Mouse (Mus musculus) ovary, adult 18-20 months (tissue): ENCODE results near the gene Diras1.
A peak's percentile ranks its signal among the peaks of the same experiment; 100 is the strongest.
"Not testable (repeated sequence)": the region's sequence is repeated elsewhere in the genome, so short reads cannot be mapped to it uniquely, and the experiment has no call there.

Source experiments
- DNase-seq: peaks from one replicate; pipeline ENCODE4 v3.0.0; 2022; ENCODE audit warnings: low spot score, mixed read lengths

The Diras1 gene

DNA sequence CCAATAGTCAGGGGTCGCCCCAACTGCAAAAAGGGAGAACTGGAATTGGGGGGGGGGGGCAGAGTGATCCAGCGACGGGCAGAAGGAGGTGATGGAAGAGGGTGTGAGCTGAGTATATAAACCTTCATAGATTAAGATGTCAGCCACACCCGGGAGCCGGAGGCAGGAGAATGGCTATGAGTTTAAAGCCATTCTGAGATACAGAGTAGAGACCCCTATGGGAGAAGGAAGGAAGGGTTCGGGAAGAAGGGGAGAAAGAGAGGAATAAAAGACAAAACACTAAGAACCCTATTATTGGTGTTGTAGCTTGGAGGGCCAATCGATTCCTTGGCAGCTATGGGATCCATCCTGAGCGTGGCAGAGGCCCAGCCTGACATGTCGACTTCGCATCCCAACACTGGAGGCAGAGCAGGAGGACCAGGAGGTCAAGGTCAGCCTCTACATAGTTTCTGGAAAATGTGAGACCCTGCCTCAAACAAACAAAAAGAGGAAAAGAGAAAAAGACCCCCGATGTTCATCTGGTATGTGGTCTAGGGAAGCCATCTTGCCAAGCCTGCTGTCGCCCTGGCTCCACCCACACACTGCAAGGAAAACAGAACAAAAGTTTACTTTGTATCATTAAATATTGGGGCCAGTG, at the start of gene Diras1:
Gene Diras1, minus strand, starts transcription at position 24 of the 637 bp plus-strand sequence.
- no peak for DNase-seq

DNA sequence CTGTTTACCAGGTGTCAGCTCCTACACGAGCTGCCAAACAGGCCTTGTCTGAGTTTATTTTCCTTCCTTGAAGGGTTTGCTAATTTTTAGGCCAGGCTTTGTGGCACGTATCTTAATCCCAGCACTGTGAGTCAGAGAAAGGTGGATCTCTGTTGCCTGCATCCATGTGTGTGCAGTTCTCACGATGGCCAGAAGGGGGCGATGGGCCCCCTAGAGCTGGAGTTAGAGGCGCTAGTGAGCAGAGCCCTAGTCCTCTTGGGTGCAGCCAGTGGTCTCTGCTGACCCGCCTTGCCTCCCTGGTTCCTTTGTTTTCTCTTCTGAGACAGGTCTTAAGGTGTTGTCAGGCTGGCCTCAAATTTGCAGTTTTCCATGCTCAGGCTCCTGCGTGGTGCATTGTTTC, 48.0 kb upstream of the Diras1 start:
- DNase-seq = no peak

DNA sequence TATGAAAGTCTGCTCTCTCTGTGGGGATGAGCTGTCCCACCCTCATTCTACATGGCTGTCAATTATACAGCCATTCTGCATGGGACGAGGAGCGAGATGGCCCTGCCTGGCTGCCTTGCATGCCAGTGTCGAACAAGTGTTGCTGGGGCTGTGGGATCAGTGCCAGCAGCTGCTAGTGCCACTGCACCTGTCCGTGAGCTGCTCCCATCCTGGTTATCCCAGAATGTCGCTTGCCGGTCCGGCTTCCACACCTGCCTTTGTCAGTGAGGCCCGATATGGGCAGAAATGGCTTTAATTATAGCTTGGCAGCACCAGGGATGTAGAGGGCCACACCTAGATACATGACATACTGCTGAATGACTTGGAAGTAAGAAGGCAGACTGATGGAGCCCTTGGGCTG, 46.8 kb upstream of the Diras1 start:
- DNase-seq = no peak

DNA sequence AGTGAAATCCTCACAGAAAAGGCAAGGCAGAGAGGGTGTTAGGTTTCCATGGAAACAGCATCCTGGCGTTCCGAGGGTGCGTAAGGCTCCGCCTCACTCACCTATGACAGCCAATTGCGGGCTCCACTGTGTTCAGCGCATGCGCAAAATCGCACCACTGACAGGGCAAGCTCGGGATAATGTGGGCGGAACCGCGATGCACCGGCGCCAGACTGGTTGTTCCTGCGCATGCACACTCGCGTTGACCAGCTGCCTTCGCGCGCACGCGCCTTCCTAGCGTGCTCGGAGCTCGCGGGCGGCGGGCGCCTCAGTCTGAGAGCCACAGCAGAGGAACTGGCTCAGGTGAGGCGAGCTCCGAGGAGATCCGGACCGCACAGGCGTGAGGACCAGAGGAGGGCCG, 44.4 kb upstream of the Diras1 start, which contains the start of gene Thop1:
Gene Thop1, plus strand, starts transcription at position 200 of the 400 bp plus-strand sequence.
- DNase-seq = peak; percentile 97

GRCm38 (mm10) chr10:81068706-81069105, 43.2 kb upstream of the Diras1 start:
- DNase-seq = no peak

GRCm38 (mm10) chr10:81064519-81064918, 39.1 kb upstream of the Diras1 start:
- not testable (repeated sequence) for DNase-seq

DNA sequence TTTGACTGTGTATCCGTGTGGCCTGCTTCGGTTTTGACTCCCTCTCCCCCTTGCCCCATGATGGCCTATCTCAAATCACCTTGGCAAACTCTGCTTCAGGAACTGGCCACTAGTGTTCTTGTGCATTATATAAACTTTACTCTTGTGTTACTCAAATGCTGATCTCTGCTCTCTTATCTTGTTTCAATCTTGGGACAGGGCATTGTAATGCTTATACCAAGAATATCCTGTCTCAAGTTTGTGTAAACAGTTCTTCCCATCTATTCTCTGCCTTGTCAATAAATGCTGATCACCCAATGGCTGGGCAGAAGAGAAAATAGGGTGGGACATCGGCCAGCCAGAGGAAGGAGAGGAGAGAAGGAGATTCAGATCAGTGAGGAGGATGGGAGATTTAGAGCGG, 37.2 kb upstream of the Diras1 start:
- no peak for DNase-seq

- DNase-seq = peak; percentile 99
Observed at GRCm38 (mm10) chr10:81059603-81060543, 34.4 kb upstream of the Diras1 start, which contains the start of gene Sgta. Gene Sgta (minus strand): TSS chr10:81060181.

- DNase-seq = no peak
Observed at GRCm38 (mm10) chr10:81058896-81059295, 33.4 kb upstream of the Diras1 start.

DNA sequence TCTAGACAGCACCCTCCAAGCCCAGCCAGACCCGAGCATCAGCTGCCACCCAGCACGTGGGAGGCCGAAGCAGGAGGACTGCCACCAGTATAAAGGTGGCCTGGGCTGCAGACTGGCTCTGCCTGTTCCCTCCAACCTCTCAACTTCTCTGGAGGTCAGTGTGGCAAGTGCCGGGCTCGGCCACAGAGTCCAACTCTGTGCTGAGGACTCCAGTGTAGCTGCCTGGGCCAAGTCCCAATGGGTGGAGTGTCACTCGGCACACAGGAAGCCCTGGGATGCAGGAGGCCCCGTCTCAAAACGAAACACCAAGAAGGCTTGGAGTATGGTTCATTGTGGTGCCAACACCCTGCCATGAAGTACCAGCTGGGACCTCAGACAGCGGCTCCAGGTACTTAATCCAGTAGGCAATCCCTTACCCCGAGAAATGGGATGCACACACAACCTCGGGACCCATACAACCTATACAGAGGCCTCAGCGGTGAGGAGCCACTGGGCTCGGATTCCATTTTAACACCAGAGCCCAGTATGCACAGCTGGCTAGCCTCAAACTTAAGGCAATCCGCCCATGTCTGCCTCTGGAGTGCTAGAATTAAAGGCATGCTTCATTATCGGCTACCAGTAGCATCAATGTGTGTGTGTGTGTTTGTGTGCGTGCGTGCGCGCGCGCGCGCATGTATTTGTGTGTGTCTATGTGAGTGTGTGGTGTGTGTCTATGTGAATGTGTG, 32.1 kb upstream of the Diras1 start:
- DNase-seq = no peak

- not testable (repeated sequence) for DNase-seq
Observed at GRCm38 (mm10) chr10:81055802-81056340, 30.4 kb upstream of the Diras1 start.

DNA sequence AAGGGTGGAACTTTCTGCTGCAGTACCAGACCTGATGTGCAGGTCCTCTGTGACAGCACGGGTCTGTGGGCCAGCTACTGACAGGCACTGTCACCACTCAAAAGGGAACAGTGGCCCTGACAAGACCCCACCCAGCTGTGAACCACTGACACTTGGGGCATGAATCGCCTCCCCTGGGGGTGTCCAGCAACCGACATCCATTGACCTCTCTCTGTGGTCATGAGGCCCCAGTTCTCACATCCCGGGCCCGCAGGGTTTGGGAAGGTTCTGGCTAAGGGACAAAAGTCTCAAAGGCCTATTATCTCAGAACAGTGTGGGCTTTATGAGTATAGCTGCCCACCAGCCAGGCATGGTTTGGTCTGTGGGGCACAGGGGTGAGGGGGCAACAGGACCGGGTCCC, 29.7 kb upstream of the Diras1 start:
- DNase-seq = no peak

DNA sequence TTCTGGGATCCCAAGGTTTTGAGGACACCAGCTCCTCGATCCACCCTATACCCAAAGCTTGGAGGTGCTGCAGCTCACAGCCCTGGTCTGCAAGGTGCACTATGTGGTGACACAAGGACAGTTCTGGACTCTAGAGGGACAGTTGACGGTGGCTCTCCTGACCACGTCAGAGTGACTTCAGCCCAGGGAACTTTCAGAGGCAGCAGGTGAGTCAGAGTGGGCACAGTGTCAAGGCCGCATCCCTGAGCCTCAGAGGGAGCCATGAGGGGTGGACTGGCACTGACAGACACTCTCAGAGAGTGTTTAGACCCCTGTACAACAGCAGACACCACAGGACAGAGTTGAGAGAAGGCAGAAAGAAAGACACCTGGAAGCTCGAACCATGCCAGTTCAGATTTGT, 27.1 kb upstream of the Diras1 start:
- no peak for DNase-seq

- DNase-seq = no peak
Observed at GRCm38 (mm10) chr10:81051133-81051532, 25.7 kb upstream of the Diras1 start.

DNA sequence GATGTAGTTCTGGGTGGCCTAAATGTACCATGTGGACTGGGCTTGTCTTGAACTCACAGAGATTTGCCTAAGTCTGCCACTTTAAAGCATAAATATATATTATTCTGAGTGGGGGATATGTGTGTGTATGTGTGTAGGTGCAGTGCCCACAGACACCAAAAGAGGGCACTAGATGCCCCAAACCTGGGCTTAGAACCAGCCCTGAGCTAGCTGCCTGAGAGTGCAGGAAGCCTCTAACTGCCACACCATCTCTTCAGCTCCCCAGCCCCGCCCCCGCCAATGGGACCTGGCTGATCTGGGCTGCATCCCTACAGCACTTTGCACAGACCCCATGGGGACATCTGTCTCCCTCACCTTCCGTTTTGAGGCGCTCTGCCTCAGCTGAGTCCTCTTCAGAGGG, 25.2 kb upstream of the Diras1 start:
- DNase-seq = no peak

DNA sequence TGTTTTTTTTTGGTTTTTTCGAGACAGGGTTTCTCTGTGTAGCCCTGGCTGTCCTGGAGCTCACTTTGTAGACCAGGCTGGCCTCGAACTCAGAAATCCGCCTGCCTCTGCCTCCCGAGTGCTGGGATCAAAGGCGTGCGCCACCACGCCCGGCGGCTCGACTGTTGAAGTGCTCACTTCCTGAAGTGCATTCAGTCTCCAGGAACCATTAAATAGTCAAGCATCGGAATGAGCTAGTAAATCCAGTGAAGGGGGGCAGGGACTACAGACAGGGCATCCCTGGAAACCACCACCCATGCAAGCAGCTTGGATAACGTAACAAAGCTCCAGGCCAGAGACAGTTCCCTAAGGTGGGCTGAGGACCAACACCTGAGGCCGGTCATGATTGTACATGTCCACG, 19.8 kb upstream of the Diras1 start:
- not testable (repeated sequence) for DNase-seq

DNA sequence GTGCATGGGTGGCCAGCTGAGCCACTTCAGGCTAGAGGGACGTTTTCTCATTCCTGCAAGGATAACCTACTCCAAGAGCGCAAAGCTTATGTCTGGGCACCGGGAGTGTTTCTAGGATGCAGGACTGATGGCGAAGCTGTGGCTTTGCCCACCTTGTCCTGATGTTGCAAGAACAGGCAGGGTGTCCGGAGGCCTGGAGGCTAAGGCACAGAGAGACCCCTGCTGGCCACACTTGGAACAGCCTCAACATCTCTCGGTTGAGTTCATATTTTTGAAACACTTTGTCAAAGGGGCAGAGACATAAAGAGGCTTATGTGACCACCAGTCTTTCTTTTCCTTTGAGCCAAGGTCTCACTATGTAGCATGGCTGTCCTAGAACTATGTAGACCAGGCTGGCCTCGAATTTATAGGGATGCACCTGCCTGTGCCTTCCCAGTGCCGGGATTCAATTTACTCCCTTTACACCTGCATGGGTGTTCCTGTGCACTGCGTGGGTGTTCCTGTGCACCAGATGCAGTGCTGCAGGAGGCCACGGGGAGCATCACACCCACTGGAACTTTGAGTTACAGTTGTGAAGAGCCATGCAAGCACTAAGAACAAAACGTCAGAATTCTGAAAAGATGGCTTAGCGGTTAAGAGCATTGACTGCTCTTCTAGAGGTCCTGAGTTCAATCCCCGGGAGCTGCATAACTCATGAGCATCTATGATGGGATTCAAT, 16.2 kb upstream of the Diras1 start:
- DNase-seq = no peak

DNA sequence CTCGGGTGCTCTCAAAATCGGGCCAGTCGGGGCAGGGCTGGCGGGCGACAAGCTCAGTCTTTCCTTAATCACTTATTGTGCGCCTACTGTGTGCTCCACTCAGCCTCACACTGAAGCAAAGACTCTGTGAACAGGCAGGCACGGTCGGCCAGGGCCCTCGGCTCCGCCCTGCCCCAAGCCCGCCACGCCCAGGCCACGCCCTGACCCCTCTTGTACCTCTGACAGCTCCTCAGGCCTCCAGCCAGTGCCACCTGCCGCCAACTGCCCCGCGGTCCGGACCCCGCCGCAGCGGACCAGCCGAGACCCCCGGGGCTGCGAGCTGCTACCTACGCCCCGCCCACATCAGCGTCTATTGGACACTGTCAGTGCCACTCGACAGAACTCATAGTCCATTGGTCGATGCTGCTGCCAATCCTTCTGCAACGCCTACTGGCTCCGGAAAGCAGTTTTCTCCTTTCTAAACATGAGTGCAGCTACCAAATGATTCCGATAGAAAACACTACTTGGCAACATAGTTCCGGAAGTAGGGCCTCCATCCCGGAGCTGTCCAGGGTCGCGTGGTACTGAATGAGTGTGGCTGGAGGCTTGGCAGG, 11.6 kb upstream of the Diras1 start, which contains the start of gene Slc39a3:
Gene Slc39a3, minus strand, starts transcription at position 439 of the 593 bp plus-strand sequence.
- peak; percentile 95 for DNase-seq

- no peak for DNase-seq
Observed at GRCm38 (mm10) chr10:81036251-81036650, 10.8 kb upstream of the Diras1 start.

GRCm38 (mm10) chr10:81033586-81033985, 8.1 kb upstream of the Diras1 start:
- DNase-seq = no peak

DNA sequence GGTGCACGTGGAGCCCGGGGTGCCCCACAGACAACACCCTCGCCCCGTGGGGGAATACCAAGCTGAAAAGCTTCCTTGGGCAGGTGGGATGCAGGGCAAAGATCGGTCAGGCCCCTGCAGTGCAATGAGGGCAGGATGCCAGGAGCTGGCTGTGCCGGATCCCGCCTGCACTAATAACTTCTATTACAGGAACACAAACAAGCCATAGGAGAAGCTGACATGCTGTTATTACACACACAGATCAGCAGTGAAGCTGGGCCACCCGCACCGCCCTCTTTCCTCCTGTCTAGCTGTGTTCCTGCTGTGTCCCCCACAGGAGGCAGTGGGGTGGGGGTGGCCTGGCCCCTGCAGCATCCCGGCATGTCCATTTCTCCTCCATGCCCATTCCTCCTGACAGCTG, 3.6 kb upstream of the Diras1 start:
- DNase-seq = no peak
